12 mouse cellular contexts compared by ENCODE assay signal in genomic region chr3:49928509-49929263, GRCm38 (mm10).
DNase-seq lines count a peak whose midpoint lies in the region; ATAC-seq and TF ChIP-seq lines count a peak whose summit lies in the region.
"Had no signal": no experiment of that assay in that cellular context is flagged by ENCODE, and none has a peak within 500 bp of the region (broad histone marks: within the 10 kb centered on the region; RNA-seq: fewer than 3 reads in every experiment).

No protein-coding gene starts in this region.

- no peak for ATAC-seq in forebrain, postnatal 0 days
- ATAC-seq in embryonic facial prominence, embryonic 14.5 days (ENCODE audit: low read depth) = peak; percentile 89
- no peak for ATAC-seq in forebrain, embryonic 13.5 days

- 0 out of 2 replicates have a peak, but pooled peaks cover 3% of the 10 kb centered on the region for H3K4me1 ChIP-seq in forebrain, embryonic 10.5 days
- no peaks in the 10 kb centered on the region for H3K4me1 ChIP-seq in forebrain, postnatal 0 days (ENCODE audit: insufficient read depth)
- peaks cover 16% of the 10 kb centered on the region; the same call in 1 of the 2 replicates for H3K4me1 ChIP-seq in embryonic facial prominence, embryonic 14.5 days (ENCODE audit: control insufficient read depth, insufficient read depth, low read length)
- H3K4me1 ChIP-seq in forebrain, embryonic 13.5 days = no peaks in the 10 kb centered on the region
- H3K4me1 ChIP-seq: liver, embryonic 15.5 days had no signal

- no peak overlapping the region for H3K9ac ChIP-seq in forebrain, postnatal 0 days
- H3K9ac ChIP-seq in embryonic facial prominence, embryonic 14.5 days (ENCODE audit: low read depth, low read length) = no peak overlapping the region
- H3K9ac ChIP-seq in forebrain, embryonic 13.5 days = no peak overlapping the region
- H3K9ac ChIP-seq: liver, embryonic 15.5 days had no signal

- H3K27ac ChIP-seq in forebrain, embryonic 10.5 days = peak overlapping the region; percentile 25; the same call in 1 of the 2 replicates
- H3K27ac ChIP-seq in forebrain, postnatal 0 days (ENCODE audit: low read depth, low read length) = no peak overlapping the region
- peak overlapping the region; percentile 61 for H3K27ac ChIP-seq in embryonic facial prominence, embryonic 14.5 days (replicated peaks; ENCODE audit: low read depth, low read length)
- no peak overlapping the region for H3K27ac ChIP-seq in forebrain, embryonic 13.5 days
- H3K27ac ChIP-seq: liver, embryonic 15.5 days had no signal

- no peaks in the 10 kb centered on the region for H3K27me3 ChIP-seq in forebrain, embryonic 10.5 days (ENCODE audit: poor library complexity, severe bottlenecking)
- no peaks in the 10 kb centered on the region for H3K27me3 ChIP-seq in forebrain, postnatal 0 days (ENCODE audit: insufficient read depth, low read length)
- H3K27me3 ChIP-seq in embryonic facial prominence, embryonic 14.5 days (replicated peaks; ENCODE audit: control insufficient read depth, insufficient read depth, low read length) = no peaks in the 10 kb centered on the region
- H3K27me3 ChIP-seq in forebrain, embryonic 13.5 days = no peaks in the 10 kb centered on the region
- H3K27me3 ChIP-seq: liver, embryonic 15.5 days had no signal

- H3K4me3 ChIP-seq in forebrain, embryonic 10.5 days = no peak overlapping the region
- H3K4me3 ChIP-seq in forebrain, postnatal 0 days (ENCODE audit: low read depth, low read length) = no peak overlapping the region
- no peak overlapping the region for H3K4me3 ChIP-seq in embryonic facial prominence, embryonic 14.5 days (ENCODE audit: low read depth, low read length)
- no peak overlapping the region for H3K4me3 ChIP-seq in forebrain, embryonic 13.5 days
- H3K4me3 ChIP-seq: liver, embryonic 15.5 days had no signal

- no peaks in the 10 kb centered on the region for H3K36me3 ChIP-seq in forebrain, embryonic 10.5 days (replicated peaks)
- H3K36me3 ChIP-seq in forebrain, postnatal 0 days (ENCODE audit: insufficient read depth) = no peaks in the 10 kb centered on the region
- H3K36me3 ChIP-seq in embryonic facial prominence, embryonic 14.5 days (ENCODE audit: control insufficient read depth, insufficient read depth, low read length) = no peaks in the 10 kb centered on the region
- H3K36me3 ChIP-seq in forebrain, embryonic 13.5 days (ENCODE audit: poor library complexity, severe bottlenecking) = no peaks in the 10 kb centered on the region
- H3K36me3 ChIP-seq: liver, embryonic 15.5 days had no signal

- no peak for TF ChIP-seq CTCF in forebrain, postnatal 0 days (IDR thresholded peaks at IDR 0.05; ENCODE audit: low read depth)

- no peaks in the 10 kb centered on the region for H3K9me3 ChIP-seq in forebrain, embryonic 10.5 days
- no peaks in the 10 kb centered on the region for H3K9me3 ChIP-seq in forebrain, postnatal 0 days (ENCODE audit: low read length)
- no peaks in the 10 kb centered on the region for H3K9me3 ChIP-seq in embryonic facial prominence, embryonic 14.5 days (ENCODE audit: control insufficient read depth, low read length)
- H3K9me3 ChIP-seq in forebrain, embryonic 13.5 days (replicated peaks) = no peaks in the 10 kb centered on the region
- H3K9me3 ChIP-seq: liver, embryonic 15.5 days had no signal

- H3K4me2 ChIP-seq in forebrain, postnatal 0 days (ENCODE audit: low read depth) = no peak overlapping the region
- no peak overlapping the region for H3K4me2 ChIP-seq in embryonic facial prominence, embryonic 14.5 days (ENCODE audit: low read depth, low read length)
- no peak overlapping the region for H3K4me2 ChIP-seq in forebrain, embryonic 13.5 days
- H3K4me2 ChIP-seq: liver, embryonic 15.5 days had no signal

- no peak for DNase-seq in forebrain, embryonic 10.5 days (ENCODE audit: extremely low spot score, low spot score)
- no peak for DNase-seq in forebrain, postnatal 0 days
- DNase-seq in 3134 (ENCODE audit: extremely low read depth, insufficient read length, low spot score) = peak; percentile 32
- peak; percentile 96 for DNase-seq in embryonic facial prominence, embryonic 14.5 days (ENCODE audit: low spot score)
- DNase-seq in kidney, postnatal 14 days = peak; percentile 61
- no peak for DNase-seq in layer of hippocampus, postnatal 25 days (ENCODE audit: extremely low spot score in 1 of 2, low spot score in 1 of 2)
- no peak for DNase-seq in cerebellum, postnatal 25 days
- DNase-seq: adrenal gland, postnatal 36 days; cerebellum, adult 18-20 months; midbrain, embryonic 14.5 days had no signal

- WGBS in forebrain, embryonic 10.5 days = 48% methylated on average over 4 of the region's 4 CpGs
- 46% methylated on average over 4 of the region's 4 CpGs for WGBS in forebrain, postnatal 0 days
- 11% methylated on average over 4 of the region's 4 CpGs for WGBS in embryonic facial prominence, embryonic 14.5 days
- WGBS in forebrain, embryonic 13.5 days = 48% methylated on average over 4 of the region's 4 CpGs

Comparison
In these comparisons a context has a peak if more than half of its experiments do, and no peak if none do; other contexts are left out.
1. H3K27ac ChIP-seq: peak in forebrain, embryonic 10.5 days (single experiment) and embryonic facial prominence, embryonic 14.5 days (single experiment); none in forebrain, postnatal 0 days (single experiment) and forebrain, embryonic 13.5 days (single experiment).
2. DNase-seq: peak in 3134 (single experiment), embryonic facial prominence, embryonic 14.5 days (single experiment) and kidney, postnatal 14 days (single experiment); none in forebrain, embryonic 10.5 days (single experiment), forebrain, postnatal 0 days (single experiment), layer of hippocampus, postnatal 25 days (0 of 2) and cerebellum, postnatal 25 days (0 of 2).